Mouse (Mus musculus) embryonic fibroblast, embryonic 13.5 days (primary cell): Measurements from ENCODE around the gene Igf2r.

ENCODE experiments used
- CTCF ChIP-seq: IDR thresholded peaks from 2 replicates; pipeline ENCODE4 v1.5.1; 2011; ENCODE audit warnings: mild to moderate bottlenecking, control low read depth, low read length, moderate library complexity, borderline replicate concordance; ENCODE audit not compliant: insufficient read depth
- POLR2A ChIP-seq: IDR thresholded peaks from 2 replicates; pipeline ENCODE4 v1.6.1; 2011; ENCODE audit warnings: low read depth, mild to moderate bottlenecking, control low read depth, low read length, moderate library complexity

DNA sequence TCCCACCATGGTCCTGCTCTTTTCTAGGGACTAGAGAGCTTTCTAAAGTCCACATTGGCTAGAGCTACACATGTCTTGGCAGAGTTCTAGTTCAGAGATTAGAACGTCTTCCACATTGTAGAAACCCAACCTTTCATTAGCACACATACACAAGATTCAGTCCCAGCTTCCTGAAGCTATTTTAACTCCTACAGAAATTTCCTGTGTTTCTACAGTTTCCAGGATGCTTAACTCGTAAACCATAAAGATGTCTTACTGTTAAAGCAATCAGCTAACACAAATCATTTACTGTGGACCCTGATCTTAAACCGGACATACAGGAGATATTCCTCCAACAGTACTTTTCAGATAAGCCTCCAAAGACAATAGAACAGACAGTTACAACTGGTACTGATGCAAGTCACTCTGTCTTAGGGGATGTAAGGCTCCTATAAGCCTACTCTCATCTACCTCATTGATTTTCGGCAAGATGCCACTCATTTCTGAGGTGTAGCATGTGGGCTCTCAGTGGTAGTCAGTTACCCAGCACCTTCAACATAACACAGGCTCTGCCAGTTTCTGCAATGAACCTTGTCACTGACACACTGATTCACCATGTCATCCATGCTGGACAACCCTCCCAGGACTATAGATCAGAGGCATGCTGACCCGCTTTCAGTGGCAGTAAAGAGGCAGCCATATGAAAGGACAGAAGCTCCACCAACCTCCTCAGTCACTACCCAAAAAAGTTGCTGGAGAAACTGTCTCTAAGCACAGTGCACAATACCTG is 48.2 kb downstream of the Igf2r start:
- TF ChIP-seq POLR2A (no peak), CTCF (no peak)
